Mouse (Mus musculus): ENCODE results near the gene Sept5. TPM values are rescaled to one million over a fixed set of nuclear protein-coding genes. Genes with fewer than 3 reads are reported as not detected.

The Sept5 gene
- polyA plus RNA-seq, 1 experiment from 2014 or later: 212 TPM

GRCm38 (mm10) chr16:18644485-18644884 lies 14.7 kb upstream of the Sept5 start:
- H3K4me1 ChIP-seq (replicated peaks): no peaks in the 10 kb centered on the region
- no peak overlapping the region for H3K27ac ChIP-seq (replicated peaks)
- no peak for ATAC-seq (ENCODE audit: low FRiP score, low read depth)
- no peaks in the 10 kb centered on the region for H3K27me3 ChIP-seq
- no peak overlapping the region for H3K9ac ChIP-seq
- H3K9me3 ChIP-seq: no peaks in the 10 kb centered on the region
- no peaks in the 10 kb centered on the region for H3K36me3 ChIP-seq
- no peak overlapping the region for H3K4me3 ChIP-seq
- 81% methylated on average over 4 of the region's 4 CpGs for WGBS
- H3K4me2 ChIP-seq: no peak overlapping the region

DNA sequence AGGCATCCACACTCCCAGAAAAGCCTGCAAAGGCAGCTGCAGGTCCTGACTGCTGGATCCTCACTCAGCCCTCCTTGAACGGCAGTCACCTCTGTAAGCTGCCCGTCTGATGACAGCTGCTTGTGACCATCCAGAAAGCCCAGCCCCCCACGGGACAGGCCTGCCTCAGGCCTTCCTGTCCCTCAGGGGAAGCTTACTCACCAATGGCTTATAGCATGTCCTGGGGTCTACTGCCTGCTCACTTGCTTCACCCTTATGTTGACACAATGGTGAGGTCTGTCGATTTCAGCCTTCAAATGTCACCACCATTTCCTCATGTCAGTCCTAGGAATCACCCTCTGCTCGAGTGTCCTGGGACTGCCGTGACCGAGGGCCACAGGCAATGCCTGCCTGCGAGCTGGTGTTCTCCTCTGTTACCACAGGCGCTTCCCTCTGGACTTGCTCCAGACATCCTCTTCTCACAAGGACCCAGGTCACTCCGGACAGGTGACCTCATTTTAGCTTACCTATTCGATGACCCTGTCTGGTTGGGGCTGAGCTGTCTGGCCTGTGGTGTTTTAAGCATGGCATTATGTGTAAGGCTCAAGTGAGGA lies 13.7 kb upstream of the Sept5 start:
- no peak for ATAC-seq (ENCODE audit: low FRiP score, low read depth)
- Histone ChIP-seq H3K27me3 (no peaks in the 10 kb centered on the region), H3K36me3 (no peaks in the 10 kb centered on the region), H3K27ac (replicated peaks) (no peak overlapping the region), H3K9ac (no peak overlapping the region), H3K9me3 (no peaks in the 10 kb centered on the region), H3K4me3 (no peak overlapping the region), H3K4me2 (no peak overlapping the region), H3K4me1 (replicated peaks) (no peaks in the 10 kb centered on the region)
- WGBS: 86% methylated on average over 11 of the region's 11 CpGs

DNA sequence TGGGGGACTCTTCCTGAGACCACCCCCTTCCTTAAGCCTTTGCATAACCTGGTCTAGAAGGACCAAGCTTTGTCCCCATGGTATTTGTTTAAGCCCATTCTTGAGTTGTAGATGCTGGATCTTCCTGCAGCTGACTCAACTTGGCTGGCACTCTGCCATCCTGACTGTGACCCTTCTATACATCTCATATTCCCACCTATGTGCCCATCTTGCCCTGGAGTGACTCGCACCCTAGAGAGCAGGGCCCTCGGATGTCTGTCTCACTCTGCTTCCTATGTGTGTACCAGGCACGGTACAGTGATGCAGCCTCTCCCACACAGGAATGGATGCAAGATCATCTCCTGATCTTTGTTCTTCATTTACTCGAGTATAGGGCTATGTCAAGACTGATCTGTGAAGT lies 13.1 kb upstream of the Sept5 start:
- 85% methylated on average over 4 of the region's 4 CpGs for WGBS
- H3K4me3 ChIP-seq: no peak overlapping the region

DNA sequence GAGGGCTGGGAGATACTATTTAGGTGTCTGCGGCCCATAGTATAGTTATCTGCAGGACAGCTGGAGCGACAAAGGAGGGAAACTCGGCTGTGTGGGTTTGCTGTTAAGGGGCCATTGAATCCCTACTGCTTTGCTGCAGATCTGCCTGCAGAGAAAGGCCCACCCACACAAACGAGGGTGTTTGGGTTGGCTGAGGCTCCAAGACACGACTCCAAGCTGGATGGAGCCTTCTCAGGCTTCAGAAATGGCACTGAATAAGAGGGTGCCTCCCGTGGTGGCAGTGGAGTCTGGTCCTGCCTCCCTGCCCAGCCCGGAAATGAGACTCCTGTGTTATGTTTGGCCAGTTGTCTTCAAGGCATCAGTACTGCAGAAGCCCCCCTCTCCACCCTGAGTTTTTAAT lies 12.5 kb upstream of the Sept5 start:
- Histone ChIP-seq H3K27me3 (no peaks in the 10 kb centered on the region), H3K27ac (replicated peaks) (no peak overlapping the region), H3K4me1 (replicated peaks) (no peaks in the 10 kb centered on the region), H3K9me3 (no peaks in the 10 kb centered on the region), H3K9ac (no peak overlapping the region), H3K4me2 (no peak overlapping the region), H3K36me3 (no peaks in the 10 kb centered on the region), H3K4me3 (no peak overlapping the region)
- 58% methylated on average over 7 of the region's 7 CpGs for WGBS
- ATAC-seq (ENCODE audit: low FRiP score, low read depth): no peak

More for the DNA sequence above, 13.1 kb upstream of the Sept5 start:
- no peak overlapping the region for H3K27ac ChIP-seq (replicated peaks)
- H3K9ac ChIP-seq: no peak overlapping the region
- no peak overlapping the region for H3K4me2 ChIP-seq
- no peaks in the 10 kb centered on the region for H3K36me3 ChIP-seq
- no peaks in the 10 kb centered on the region for H3K27me3 ChIP-seq
- ATAC-seq (ENCODE audit: low FRiP score, low read depth): no peak
- no peaks in the 10 kb centered on the region for H3K4me1 ChIP-seq (replicated peaks)
- no peaks in the 10 kb centered on the region for H3K9me3 ChIP-seq

DNA sequence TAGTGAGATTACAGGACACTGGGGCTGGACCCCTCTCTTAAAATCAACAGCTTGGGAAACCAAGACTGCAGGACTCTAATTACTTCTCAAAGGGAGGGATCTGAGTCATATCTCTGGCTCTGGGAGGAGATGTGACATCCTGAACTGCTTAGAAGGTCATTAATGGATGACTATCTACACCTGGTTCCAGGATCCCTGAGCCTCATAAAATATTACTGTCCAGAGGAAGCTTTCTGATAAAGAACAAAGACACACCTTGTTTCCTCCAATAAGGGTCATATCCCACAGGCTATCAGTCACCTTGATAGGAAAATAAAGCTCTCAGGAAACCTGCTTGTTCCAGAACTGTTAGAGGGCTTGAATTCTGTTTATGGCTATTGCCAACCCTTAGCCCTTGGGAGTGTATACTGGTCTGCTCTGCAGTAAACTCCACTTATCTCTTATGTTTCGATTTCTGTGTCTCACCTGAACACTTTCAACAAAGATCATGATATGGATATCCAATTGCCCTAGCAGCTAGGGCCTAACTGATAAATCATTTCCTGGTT lies 9.7 kb upstream of the Sept5 start:
- Histone ChIP-seq H3K27ac (replicated peaks) (no peak overlapping the region), H3K36me3 (no peaks in the 10 kb centered on the region), H3K9me3 (no peaks in the 10 kb centered on the region), H3K4me1 (replicated peaks) (no peaks in the 10 kb centered on the region), H3K27me3 (no peaks in the 10 kb centered on the region), H3K4me3 (no peak overlapping the region), H3K4me2 (no peak overlapping the region), H3K9ac (no peak overlapping the region)
- no peak for ATAC-seq (ENCODE audit: low FRiP score, low read depth)
- WGBS: 93% methylated on average over 1 of the region's 1 CpGs

DNA sequence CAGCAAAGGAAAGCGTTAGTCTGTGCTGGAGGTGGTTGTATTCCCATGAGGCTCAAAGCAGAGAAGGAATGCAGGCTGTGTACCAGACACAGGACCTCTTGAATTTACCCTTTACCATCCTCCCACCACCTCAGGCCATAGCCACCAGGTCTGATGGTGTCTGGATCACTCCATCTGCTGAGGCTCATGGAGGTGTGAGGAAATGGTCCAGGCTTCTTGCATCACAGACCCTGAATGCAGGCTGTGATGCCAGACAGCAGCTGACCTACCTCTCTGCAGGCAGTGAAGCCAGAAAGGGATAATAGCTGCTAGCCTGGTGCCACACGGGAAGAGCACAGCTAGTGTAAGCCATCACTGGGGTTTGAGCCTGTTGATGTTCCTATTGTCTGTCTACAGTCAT lies 8.6 kb upstream of the Sept5 start:
- Histone ChIP-seq H3K27ac (replicated peaks) (no peak overlapping the region), H3K4me2 (no peak overlapping the region), H3K9ac (no peak overlapping the region), H3K36me3 (no peaks in the 10 kb centered on the region), H3K9me3 (no peaks in the 10 kb centered on the region), H3K27me3 (no peaks in the 10 kb centered on the region), H3K4me1 (replicated peaks) (no peaks in the 10 kb centered on the region), H3K4me3 (no peak overlapping the region)
- ATAC-seq (ENCODE audit: low FRiP score, low read depth): no peak
- 58% methylated on average over 2 of the region's 2 CpGs for WGBS

DNA sequence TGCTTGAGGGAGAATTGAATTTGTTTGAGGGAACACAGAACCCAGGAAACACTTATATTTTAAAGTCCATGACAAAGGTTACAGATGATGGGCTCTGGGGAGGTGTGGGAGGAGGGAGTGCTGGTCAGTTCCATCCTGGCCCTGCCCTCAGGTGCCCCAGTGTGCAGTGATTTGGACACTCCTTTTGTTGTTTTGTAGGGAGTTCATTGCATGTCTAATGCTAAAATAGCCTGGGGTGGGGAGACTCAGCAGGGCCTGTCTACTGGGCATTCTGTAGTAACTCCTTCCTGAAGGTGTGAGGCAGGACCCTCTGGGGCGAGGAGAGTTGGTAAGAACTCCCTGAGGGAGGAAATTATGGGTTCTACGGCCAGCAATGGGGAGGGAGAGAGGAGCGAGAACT lies 7.0 kb upstream of the Sept5 start:
- Histone ChIP-seq H3K4me1 (replicated peaks) (no peaks in the 10 kb centered on the region), H3K27ac (replicated peaks) (no peak overlapping the region), H3K9ac (no peak overlapping the region), H3K36me3 (no peaks in the 10 kb centered on the region), H3K4me3 (no peak overlapping the region), H3K9me3 (no peaks in the 10 kb centered on the region), H3K4me2 (no peak overlapping the region), H3K27me3 (no peaks in the 10 kb centered on the region)
- 59% methylated on average over 3 of the region's 3 CpGs for whole genome bisulfite sequencing
- ATAC-seq (ENCODE audit: low FRiP score, low read depth): no peak

DNA sequence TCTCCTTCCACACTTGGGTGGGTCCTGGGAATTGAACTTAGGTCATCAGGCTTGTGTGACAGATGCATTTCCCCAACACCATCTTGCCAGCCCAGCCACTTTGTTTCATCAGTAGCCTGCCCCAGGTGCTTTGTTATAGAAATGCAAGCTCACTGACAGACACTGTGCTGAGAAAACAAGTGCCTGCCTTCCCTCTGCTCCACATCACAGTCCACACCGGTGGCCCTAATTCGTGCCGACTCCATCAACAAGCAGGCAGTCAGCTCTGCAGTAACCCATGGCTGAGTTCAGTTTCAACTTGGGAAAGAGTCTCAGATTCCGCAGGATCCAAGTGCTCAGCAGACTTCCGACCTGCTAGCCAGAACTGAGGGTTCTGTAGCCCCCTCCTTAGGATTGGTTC lies 6.6 kb upstream of the Sept5 start:
- no peak for ATAC-seq (ENCODE audit: low FRiP score, low read depth)

GRCm38 (mm10) chr16:18633333-18633732 lies 3.6 kb upstream of the Sept5 start:
- Histone ChIP-seq H3K4me3 (no peak overlapping the region), H3K27me3 (no peaks in the 10 kb centered on the region), H3K4me1 (replicated peaks) (peaks cover 11% of the 10 kb centered on the region), H3K4me2 (no peak overlapping the region), H3K9me3 (no peaks in the 10 kb centered on the region), H3K27ac (replicated peaks) (no peak overlapping the region), H3K36me3 (no peaks in the 10 kb centered on the region), H3K9ac (no peak overlapping the region)
- no peak for ATAC-seq (ENCODE audit: low FRiP score, low read depth)
- WGBS: 24% methylated on average over 1 of the region's 1 CpGs

More for the DNA sequence above, 6.6 kb upstream of the Sept5 start:
- H3K9me3 ChIP-seq: no peaks in the 10 kb centered on the region
- H3K4me3 ChIP-seq: no peak overlapping the region
- H3K4me2 ChIP-seq: no peak overlapping the region
- 84% methylated on average over 5 of the region's 5 CpGs for WGBS
- H3K27me3 ChIP-seq: no peaks in the 10 kb centered on the region
- no peaks in the 10 kb centered on the region for H3K36me3 ChIP-seq
- no peaks in the 10 kb centered on the region for H3K4me1 ChIP-seq (replicated peaks)
- no peak overlapping the region for H3K9ac ChIP-seq
- no peak overlapping the region for H3K27ac ChIP-seq (replicated peaks)

GRCm38 (mm10) chr16:18632816-18633215 lies 3.1 kb upstream of the Sept5 start:
- H3K9me3 ChIP-seq: no peaks in the 10 kb centered on the region
- H3K4me1 ChIP-seq (replicated peaks): peaks cover 17% of the 10 kb centered on the region
- 63% methylated on average over 2 of the region's 2 CpGs for WGBS
- no peaks in the 10 kb centered on the region for H3K36me3 ChIP-seq
- ATAC-seq (ENCODE audit: low FRiP score, low read depth): no peak
- H3K27ac ChIP-seq (replicated peaks): no peak overlapping the region
- no peak overlapping the region for H3K4me3 ChIP-seq
- H3K27me3 ChIP-seq: no peaks in the 10 kb centered on the region
- H3K4me2 ChIP-seq: no peak overlapping the region
- no peak overlapping the region for H3K9ac ChIP-seq

DNA sequence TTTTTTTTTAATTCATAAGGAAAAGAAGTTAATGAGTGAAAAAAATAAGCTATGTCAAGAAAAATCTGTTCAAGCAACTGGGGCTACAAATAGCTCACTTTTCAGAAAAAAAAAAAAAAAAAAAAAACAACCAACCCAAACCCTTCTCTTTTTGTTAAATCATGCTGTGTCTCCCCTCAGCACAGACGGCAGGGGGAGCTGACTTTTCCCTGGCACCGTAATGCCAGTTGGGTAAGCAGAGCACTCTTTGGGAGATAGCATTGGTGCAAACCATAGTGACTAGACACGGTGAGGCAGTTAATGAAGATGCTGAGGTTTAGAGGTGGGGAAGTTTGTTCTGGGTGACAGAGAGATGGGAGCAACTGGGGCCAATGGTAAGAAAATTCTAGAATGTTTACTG lies 2.3 kb upstream of the Sept5 start:
- Histone ChIP-seq H3K4me1 (replicated peaks) (peaks cover 24% of the 10 kb centered on the region), H3K4me3 (no peak overlapping the region), H3K27me3 (no peaks in the 10 kb centered on the region), H3K9ac (no peak overlapping the region), H3K27ac (replicated peaks) (no peak overlapping the region), H3K4me2 (no peak overlapping the region), H3K9me3 (no peaks in the 10 kb centered on the region), H3K36me3 (no peaks in the 10 kb centered on the region)
- ATAC-seq (ENCODE audit: low FRiP score, low read depth): no peak
- WGBS: 46% methylated on average over 3 of the region's 3 CpGs

GRCm38 (mm10) chr16:18631141-18631540 lies 1.4 kb upstream of the Sept5 start:
- H3K9me3 ChIP-seq: no peaks in the 10 kb centered on the region
- no peak overlapping the region for H3K4me3 ChIP-seq
- no peaks in the 10 kb centered on the region for H3K27me3 ChIP-seq
- H3K36me3 ChIP-seq: no peaks in the 10 kb centered on the region
- no peak overlapping the region for H3K4me2 ChIP-seq
- WGBS: 65% methylated on average over 7 of the region's 7 CpGs
- no peak overlapping the region for H3K27ac ChIP-seq (replicated peaks)
- no peak overlapping the region for H3K9ac ChIP-seq
- peaks cover 33% of the 10 kb centered on the region for H3K4me1 ChIP-seq (replicated peaks)
- ATAC-seq (ENCODE audit: low FRiP score, low read depth): no peak

DNA sequence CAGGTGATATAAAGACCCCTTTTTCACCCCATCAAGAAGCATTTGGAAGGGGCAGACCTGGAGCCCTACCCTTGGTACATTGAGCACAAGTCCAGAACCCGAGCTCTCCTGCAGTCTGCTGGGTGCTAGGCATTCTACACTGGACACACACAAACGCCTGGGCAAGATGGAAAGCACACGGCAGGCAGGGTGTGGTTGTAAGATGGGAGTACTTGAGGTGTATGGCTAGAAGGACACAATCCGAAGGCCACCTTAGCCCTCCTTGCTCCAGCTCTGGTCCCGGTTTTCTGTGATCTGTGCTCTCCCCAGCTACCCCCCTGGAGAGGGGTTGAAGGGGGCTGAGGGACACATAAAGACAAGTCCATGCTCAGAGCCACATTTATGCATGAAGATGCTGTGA lies 537 bp upstream of the Sept5 start:
- peak; percentile 0; the same call in 1 of the 2 replicates for ATAC-seq (ENCODE audit: low FRiP score, low read depth)
- Histone ChIP-seq H3K4me1 (replicated peaks) (peaks cover 42% of the 10 kb centered on the region), H3K27me3 (peaks cover 6% of the 10 kb centered on the region), H3K36me3 (no peaks in the 10 kb centered on the region), H3K4me2 (peak overlapping the region; percentile 96), H3K9me3 (no peaks in the 10 kb centered on the region), H3K27ac (replicated peaks) (peak overlapping the region; percentile 89), H3K4me3 (peak overlapping the region; percentile 84), H3K9ac (peak overlapping the region; percentile 87)
- 45% methylated on average over 5 of the region's 5 CpGs for WGBS

All from hindbrain, embryonic 15.5 days (tissue).